Mouse (Mus musculus): ENCODE results near the gene Kmt5b. TPM values are rescaled to one million over a fixed set of nuclear protein-coding genes. Genes with fewer than 3 reads are reported as not detected.

Kmt5b gene
- polyA plus RNA-seq, 1 experiment, result 47.1 TPM

GRCm38 (mm10) chr19:3847711-3848110 lies 80.5 kb downstream of the Kmt5b start:
- Histone ChIP-seq H3K27ac (ENCODE audit: insufficient read depth, low read length) (no peak overlapping the region), H3K4me3 (ENCODE audit: insufficient read depth, low read length) (no peak overlapping the region), H3K4me1 (ENCODE audit: control insufficient read depth, insufficient read depth, low read length) (no peaks in the 10 kb centered on the region)
- TF ChIP-seq POLR2A (IDR thresholded peaks at IDR 0.05; ENCODE audit: low read depth, low read length), result no peak

- TF ChIP-seq CTCF (IDR thresholded peaks at IDR 0.05; ENCODE audit: borderline replicate concordance, insufficient read depth, low read length) (no peak), POLR2A (IDR thresholded peaks at IDR 0.05; ENCODE audit: low read depth, low read length) (no peak)
- H3K27ac ChIP-seq (ENCODE audit: insufficient read depth, low read length), result no peak overlapping the region
- H3K4me3 ChIP-seq (ENCODE audit: insufficient read depth, low read length), result no peak overlapping the region
- no peaks in the 10 kb centered on the region for H3K4me1 ChIP-seq (ENCODE audit: control insufficient read depth, insufficient read depth, low read length)
Observed at GRCm38 (mm10) chr19:3848207-3848808, 81.1 kb downstream of the Kmt5b start.

- Histone ChIP-seq H3K4me3 (ENCODE audit: insufficient read depth, low read length) (no peak overlapping the region), H3K27ac (ENCODE audit: insufficient read depth, low read length) (no peak overlapping the region), H3K4me1 (ENCODE audit: control insufficient read depth, insufficient read depth, low read length) (no peaks in the 10 kb centered on the region)
- TF ChIP-seq CTCF (IDR thresholded peaks at IDR 0.05; ENCODE audit: borderline replicate concordance, insufficient read depth, low read length) (no peak), POLR2A (IDR thresholded peaks at IDR 0.05; ENCODE audit: low read depth, low read length) (no peak)
Observed at GRCm38 (mm10) chr19:3849251-3849650, 82.0 kb downstream of the Kmt5b start.

GRCm38 (mm10) chr19:3850076-3850475 lies 82.9 kb downstream of the Kmt5b start:
- no peak overlapping the region for H3K4me3 ChIP-seq (ENCODE audit: insufficient read depth, low read length)
- H3K4me1 ChIP-seq (ENCODE audit: control insufficient read depth, insufficient read depth, low read length), result peaks cover under 1% of the 10 kb centered on the region; the same call in 1 of the 2 replicates
- no peak for TF ChIP-seq CTCF (IDR thresholded peaks at IDR 0.05; ENCODE audit: borderline replicate concordance, insufficient read depth, low read length)
- no peak overlapping the region for H3K27ac ChIP-seq (ENCODE audit: insufficient read depth, low read length)

GRCm38 (mm10) chr19:3850847-3851469 lies 83.7 kb downstream of the Kmt5b start:
- no peak for TF ChIP-seq POLR2A (IDR thresholded peaks at IDR 0.05; ENCODE audit: low read depth, low read length)
- peak; percentile 41; the same call in 1 of the 2 replicates for TF ChIP-seq CTCF (IDR thresholded peaks at IDR 0.05; ENCODE audit: borderline replicate concordance, insufficient read depth, low read length)
- Histone ChIP-seq H3K4me3 (ENCODE audit: insufficient read depth, low read length) (peak overlapping the region; percentile 50), H3K27ac (ENCODE audit: insufficient read depth, low read length) (no peak overlapping the region), H3K4me1 (ENCODE audit: control insufficient read depth, insufficient read depth, low read length) (peaks cover 7% of the 10 kb centered on the region; the same call in 1 of the 2 replicates)

GRCm38 (mm10) chr19:3851502-3851962 lies 84.3 kb downstream of the Kmt5b start, which contains the start of gene Chka:
Gene Chka (plus strand): TSS chr19:3851773.
- H3K4me1 ChIP-seq (ENCODE audit: control insufficient read depth, insufficient read depth, low read length), result peaks cover 7% of the 10 kb centered on the region; the same call in 1 of the 2 replicates
- TF ChIP-seq POLR2A (IDR thresholded peaks at IDR 0.05; ENCODE audit: low read depth, low read length) (peak; percentile 99), CTCF (IDR thresholded peaks at IDR 0.05; ENCODE audit: borderline replicate concordance, insufficient read depth, low read length) (no peak)
- peak within 1 kb of the TSS; percentile 84 for H3K27ac ChIP-seq (ENCODE audit: insufficient read depth, low read length)
- peak within 1 kb of the TSS; percentile 77 for H3K4me3 ChIP-seq (ENCODE audit: insufficient read depth, low read length)

GRCm38 (mm10) chr19:3851979-3852681 lies 84.9 kb downstream of the Kmt5b start:
- Histone ChIP-seq H3K27ac (ENCODE audit: insufficient read depth, low read length) (peak overlapping the region; percentile 84), H3K4me3 (ENCODE audit: insufficient read depth, low read length) (peak overlapping the region; percentile 77), H3K4me1 (ENCODE audit: control insufficient read depth, insufficient read depth, low read length) (peaks cover 7% of the 10 kb centered on the region; the same call in 1 of the 2 replicates)
- TF ChIP-seq POLR2A (IDR thresholded peaks at IDR 0.05; ENCODE audit: low read depth, low read length) (0 out of 2 replicates have a peak, but pooled peaks have one; percentile 16), CTCF (IDR thresholded peaks at IDR 0.05; ENCODE audit: borderline replicate concordance, insufficient read depth, low read length) (no peak)

GRCm38 (mm10) chr19:3853121-3853520 lies 85.9 kb downstream of the Kmt5b start:
- H3K27ac ChIP-seq (ENCODE audit: insufficient read depth, low read length), result no peak overlapping the region
- H3K4me3 ChIP-seq (ENCODE audit: insufficient read depth, low read length), result peak overlapping the region; percentile 77
- peaks cover 7% of the 10 kb centered on the region; the same call in 1 of the 2 replicates for H3K4me1 ChIP-seq (ENCODE audit: control insufficient read depth, insufficient read depth, low read length)
- TF ChIP-seq CTCF (IDR thresholded peaks at IDR 0.05; ENCODE audit: borderline replicate concordance, insufficient read depth, low read length), result no peak
- TF ChIP-seq POLR2A (IDR thresholded peaks at IDR 0.05; ENCODE audit: low read depth, low read length), result no peak

- peaks cover 7% of the 10 kb centered on the region; the same call in 1 of the 2 replicates for H3K4me1 ChIP-seq (ENCODE audit: control insufficient read depth, insufficient read depth, low read length)
- no peak overlapping the region for H3K27ac ChIP-seq (ENCODE audit: insufficient read depth, low read length)
- TF ChIP-seq CTCF (IDR thresholded peaks at IDR 0.05; ENCODE audit: borderline replicate concordance, insufficient read depth, low read length), result no peak
- TF ChIP-seq POLR2A (IDR thresholded peaks at IDR 0.05; ENCODE audit: low read depth, low read length), result no peak
- H3K4me3 ChIP-seq (ENCODE audit: insufficient read depth, low read length), result peak overlapping the region; percentile 77
Observed at GRCm38 (mm10) chr19:3853891-3854290, 86.7 kb downstream of the Kmt5b start.
